Mouse (Mus musculus): ENCODE measurements around the gene Ptma. TPM values are rescaled to one million over a fixed set of nuclear protein-coding genes. Genes with fewer than 3 reads are reported as not detected.
A peak's percentile ranks its signal among the peaks of the same experiment; 100 is the strongest.
"Not testable (repeated sequence)": the region's sequence is repeated elsewhere in the genome, so short reads cannot be mapped to it uniquely, and the experiment has no call there.

Ptma gene
- 100 to 1,000 TPM; 724 to 726 TPM for total RNA-seq (2021)

DNA sequence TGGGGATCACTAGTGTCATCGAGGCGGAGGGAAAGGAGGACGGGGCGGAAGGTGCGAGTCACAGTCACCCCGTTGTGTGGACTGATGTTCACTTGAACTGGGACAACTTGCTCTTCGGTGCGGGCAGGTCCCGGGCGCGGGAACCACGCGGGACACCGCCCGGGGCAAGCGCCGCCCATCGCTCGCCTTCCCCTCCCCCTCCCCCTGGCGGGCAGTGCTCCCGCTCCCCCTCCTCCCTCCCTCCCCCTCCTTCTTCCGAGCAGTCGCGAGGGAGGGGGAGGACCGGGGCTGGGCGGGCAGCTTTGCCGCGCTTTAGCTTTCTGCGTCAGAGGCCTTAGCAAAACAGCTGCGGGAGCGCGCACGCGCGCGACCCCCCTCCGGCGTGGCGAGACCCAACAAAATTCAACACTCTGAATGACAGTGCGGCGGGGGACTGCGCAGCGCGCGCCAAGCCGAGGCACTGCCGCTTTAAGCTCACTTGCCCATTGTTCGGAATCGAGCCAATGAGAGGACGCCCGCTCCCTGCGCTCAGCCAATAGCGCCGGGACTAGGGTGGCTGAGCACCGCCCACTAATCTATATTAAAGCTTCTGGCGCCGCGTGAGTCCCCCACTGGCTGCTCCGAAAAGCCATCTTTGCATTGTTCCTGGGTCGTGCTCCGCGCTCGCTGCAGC is at the start of gene Ptma:
Gene Ptma (plus strand): TSS at position 611 of the 673 bp plus-strand sequence.
- peak; percentile 99 for DNase-seq

GRCm38 (mm10) chr1:86477738-86478285 is 48.7 kb upstream of the Ptma start:
- DNase-seq = no peak

GRCm38 (mm10) chr1:86479099-86479825 is 47.3 kb upstream of the Ptma start:
- no peak for DNase-seq

DNA sequence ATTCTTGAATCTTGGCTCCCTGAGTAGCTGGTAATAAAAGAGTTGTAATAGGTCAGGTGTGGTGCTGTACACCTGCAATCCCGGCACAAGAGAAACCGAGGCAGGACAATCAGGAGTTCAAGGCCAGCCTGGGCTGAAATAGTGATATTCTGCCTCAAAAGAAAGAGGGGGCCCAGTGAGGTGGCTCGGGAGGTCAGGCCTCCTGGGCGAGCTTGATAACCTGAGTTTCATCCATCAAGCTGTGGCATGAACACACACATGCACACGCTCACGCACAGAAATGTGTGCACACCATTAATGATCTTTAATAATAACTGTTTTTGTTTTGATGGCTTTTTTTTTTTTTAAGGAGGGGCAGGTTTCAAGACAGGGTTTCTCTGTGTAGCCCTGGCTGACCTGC is 46.2 kb upstream of the Ptma start:
- DNase-seq = no peak

GRCm38 (mm10) chr1:86480735-86481447 is 45.6 kb upstream of the Ptma start:
- no peak for DNase-seq

- no peak for DNase-seq
Measured at GRCm38 (mm10) chr1:86481468-86481867, 45.1 kb upstream of the Ptma start.

DNA sequence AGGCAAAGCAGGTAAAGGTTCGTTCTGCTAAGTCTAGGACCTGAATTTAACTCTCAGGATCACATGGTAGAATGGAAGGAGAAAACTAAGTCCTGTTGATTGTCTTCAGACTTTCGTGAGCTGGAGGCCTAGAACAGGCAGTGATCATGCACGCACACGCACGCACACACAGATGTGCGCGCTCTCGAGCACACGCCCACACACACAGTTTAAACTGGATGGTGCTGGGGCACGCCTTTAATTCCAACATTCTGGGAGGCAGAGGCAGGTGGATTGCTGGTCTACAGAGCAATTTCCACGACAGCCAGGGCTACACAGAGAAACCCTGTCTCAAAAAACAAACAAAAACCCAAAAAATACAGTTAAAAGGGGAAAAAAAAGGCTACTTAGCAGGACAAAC is 44.2 kb upstream of the Ptma start:
- DNase-seq = no peak

DNA sequence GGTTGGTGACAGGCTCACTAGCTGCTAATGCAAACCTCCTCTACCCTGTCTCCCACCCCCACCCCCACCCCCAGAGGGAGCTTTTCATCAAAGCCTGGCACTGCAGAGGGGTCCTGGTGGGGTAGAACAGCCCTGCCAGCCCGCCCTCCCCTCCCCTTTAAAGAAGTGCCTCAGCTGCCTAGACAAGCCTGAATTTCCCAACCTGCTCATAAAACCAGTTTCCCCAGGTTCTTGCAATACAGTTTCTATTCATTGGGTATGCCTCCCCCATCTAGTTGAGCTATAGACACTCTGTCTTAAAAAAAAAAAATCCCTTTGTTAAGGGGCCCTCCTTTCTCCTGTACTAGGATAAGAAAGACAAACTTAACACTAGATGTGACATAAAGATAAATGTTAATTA is 43.8 kb upstream of the Ptma start:
- no peak for DNase-seq

DNA sequence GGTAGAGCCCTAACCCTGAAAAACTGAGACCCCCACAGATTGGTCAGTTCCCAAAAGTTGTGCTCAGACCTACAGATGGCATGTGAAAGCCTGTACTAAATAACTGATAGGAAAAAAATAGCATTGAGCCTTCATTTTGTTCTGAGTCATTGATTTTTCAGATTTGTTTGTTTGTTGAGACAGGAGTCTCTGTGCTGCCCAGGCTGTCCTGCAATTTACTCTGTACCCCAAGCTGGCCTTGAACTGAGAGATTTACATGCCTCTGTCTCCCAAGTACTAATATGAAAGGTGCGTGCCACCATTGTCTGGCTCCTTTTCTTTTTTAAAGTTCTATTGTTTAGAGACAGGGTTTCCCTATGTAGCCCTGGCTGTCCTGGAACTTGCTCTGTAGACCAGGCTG is 41.2 kb upstream of the Ptma start:
- no peak for DNase-seq

GRCm38 (mm10) chr1:86485858-86486257 is 40.7 kb upstream of the Ptma start:
- DNase-seq = not testable (repeated sequence)

DNA sequence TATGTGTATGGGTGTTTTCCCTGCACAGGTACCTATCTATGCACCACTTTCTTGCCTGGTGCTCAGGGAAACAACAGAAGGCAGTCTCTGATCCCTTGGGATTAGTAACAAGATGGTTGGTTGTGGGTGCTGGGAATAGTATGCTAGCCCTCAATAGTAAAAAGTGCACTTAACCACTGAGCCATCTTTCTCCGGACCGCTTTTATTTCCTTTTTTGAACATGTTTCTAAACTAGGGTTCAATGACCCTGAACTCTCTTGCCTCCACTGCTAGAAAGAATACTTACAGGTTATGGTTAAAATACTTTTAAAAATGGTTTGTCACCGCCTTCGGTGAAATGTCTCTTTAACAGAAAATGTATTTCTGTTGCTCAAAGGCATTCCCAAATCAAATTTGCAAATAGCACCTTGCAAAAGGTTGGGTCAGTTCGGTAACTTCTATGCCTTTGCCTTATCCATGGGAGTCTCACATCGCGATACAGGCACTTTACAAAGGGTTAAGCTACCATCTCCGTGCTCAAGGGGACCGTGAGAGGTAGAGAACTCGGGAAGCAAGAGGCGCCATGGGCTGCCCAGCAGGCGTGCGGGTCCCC is 39.7 kb upstream of the Ptma start:
- DNase-seq = no peak

DNA sequence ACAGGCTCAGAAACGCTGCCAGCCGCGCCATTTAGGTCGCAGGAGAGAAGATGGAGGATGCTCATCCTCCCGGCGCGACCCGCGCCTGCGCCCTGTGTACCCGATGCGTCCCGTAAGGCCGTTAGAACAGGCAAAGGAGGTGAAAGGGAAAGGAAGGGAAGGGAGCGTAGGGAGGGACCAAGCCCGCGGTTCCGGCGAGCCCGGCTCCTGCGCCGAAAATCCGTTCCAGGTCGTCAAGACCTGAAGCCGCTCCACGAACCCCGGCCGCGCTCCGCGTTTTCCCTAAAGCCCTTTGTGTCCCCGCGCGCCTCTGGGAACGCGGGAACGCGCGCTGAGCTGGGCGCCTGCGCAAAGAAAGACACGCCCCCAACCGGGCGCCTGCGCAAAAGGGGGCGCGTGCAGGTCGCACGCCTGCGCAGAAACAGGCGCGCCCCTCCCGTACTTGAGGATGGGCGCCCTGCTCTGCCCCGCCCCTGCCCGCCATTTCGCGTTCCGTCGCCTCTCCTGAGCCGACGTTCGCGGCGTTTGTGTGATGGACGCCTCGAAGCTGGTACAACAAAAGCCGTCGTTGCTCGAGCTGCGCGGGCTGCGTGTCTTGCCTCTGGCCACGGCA is 39.1 kb upstream of the Ptma start:
- peak; percentile 100 for DNase-seq

- no peak for DNase-seq
Measured at GRCm38 (mm10) chr1:86487908-86488314, 38.6 kb upstream of the Ptma start.

- DNase-seq = no peak
Measured at GRCm38 (mm10) chr1:86488326-86488725, 38.2 kb upstream of the Ptma start.

DNA sequence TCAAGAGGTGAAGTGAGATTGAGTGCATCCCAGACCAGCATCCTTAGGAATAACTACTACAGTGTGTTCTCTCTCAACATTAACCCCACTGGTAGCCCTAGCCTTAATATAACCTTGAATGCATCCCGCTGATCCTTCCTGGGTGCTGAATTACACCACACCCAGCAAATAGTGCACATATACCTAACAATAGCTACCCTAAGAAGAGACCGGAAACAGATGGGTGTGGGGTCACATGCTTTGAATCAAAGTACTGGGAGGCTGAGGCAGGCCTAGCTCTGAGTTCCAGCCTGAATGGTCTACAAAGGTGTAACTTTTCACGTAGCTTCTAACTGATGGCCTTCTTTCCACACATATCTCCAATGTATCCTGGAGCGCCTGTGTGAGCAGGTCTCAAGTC is 37.8 kb upstream of the Ptma start:
- no peak for DNase-seq

- DNase-seq = no peak
Measured at GRCm38 (mm10) chr1:86489901-86490300, 36.6 kb upstream of the Ptma start.

DNA sequence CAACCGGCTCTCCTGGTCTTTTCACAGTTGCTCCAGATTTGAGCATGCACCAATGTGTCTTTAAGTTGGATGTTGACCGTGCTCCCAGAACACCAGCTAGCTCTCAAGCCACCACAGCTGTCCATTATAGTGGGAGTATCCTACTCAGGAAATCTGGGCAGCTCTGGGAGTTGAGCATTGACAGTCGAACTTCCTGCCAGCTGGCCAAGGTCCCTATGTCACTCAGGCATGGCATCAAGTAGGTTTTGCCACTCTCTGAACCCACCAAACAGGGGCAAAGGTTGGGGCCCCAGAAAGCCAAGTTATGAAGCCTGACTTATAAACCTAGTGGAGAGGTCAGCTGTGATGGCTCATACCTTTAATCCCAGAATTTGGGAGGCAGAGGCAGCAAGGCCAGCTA is 35.8 kb upstream of the Ptma start:
- no peak for DNase-seq

DNA sequence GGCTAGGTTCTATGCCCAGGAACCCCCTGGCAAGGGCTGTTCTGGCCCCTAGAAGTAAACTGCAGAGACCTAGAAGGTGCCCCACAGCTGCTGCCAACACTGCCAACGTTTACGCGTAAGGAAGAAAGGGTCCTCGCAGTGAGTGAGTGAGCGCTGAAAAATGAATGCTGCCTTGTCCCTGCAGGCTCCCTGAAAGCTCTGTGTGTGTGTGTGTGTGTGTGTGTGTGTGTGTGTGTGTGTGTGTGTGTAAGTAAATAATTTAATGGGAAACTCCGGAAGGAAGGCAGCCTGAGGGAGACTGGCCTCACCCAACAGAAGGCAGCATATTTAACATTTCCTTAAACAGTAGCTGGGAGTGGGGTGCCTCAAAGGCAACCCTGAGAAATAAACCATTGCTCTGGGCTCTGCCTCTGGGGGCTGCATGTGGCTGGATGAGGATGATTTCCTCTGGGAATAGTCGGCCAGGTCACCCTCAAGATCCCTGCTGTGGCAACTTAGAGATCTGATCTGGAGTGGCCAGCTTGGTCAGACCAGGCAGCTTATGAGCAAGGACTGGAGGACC is 34.9 kb upstream of the Ptma start:
- DNase-seq = no peak

DNA sequence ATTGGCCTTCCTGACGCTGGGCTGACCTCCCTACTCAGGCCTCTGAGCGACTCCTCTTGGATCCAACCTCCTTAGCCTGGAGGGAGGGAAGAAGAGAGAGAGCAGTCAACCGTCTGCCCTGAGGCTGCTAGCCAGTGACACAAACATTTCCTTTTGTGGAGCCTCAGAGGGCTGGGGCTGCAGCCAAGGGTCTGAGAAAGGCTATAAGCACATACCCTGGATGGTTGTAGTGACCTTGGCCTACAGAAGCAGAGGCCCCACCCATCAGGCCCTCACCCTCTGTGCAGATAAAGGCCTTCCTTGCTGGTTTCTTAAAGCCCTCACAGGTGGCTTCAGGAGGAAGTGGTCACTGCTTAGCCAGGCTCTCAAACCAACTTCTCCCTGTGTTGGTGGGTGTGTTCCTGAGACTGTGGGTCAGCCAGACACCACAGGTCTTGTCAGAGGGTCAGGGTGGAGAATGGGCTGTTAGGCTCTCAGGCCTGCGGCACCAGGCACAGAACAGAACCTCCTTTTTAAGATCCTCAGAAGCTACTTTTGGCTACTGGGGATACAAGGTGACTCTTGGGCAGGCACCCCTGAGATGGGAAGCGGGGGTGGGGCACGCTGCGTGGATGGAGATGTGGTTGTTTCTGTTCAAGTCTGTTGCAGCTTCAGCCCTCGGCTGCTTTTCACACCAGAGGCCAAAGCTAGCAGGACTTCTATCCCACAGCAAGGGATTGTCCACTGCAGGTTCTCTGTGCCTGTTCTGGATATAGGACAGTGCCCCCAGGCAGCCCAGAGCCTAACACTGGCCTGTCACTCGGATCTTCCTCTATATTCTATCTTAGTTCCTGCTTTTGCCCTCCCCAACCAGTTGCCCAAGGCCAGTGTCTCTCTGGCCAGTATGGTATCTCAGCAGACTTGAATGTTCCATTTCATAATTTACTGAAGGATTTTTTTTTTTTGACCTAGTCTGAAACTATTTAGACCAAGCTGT is 34.1 kb upstream of the Ptma start:
- peak; percentile 30 for DNase-seq

- no peak for DNase-seq
Measured at GRCm38 (mm10) chr1:86493783-86494182, 32.7 kb upstream of the Ptma start.

GRCm38 (mm10) chr1:86496340-86496739 is 30.2 kb upstream of the Ptma start:
- no peak for DNase-seq

All from heart, postnatal 4 days (tissue).